Mouse (Mus musculus) erythroblast, embryonic 14.5 days (primary cell): ENCODE data around the gene Nedd8.

ENCODE experiments used
- GATA1 ChIP-seq: IDR thresholded peaks from 2 replicates; pipeline ENCODE4 v1.6.1; 2012; ENCODE audit warnings: low read length, inconsistent platforms, mixed read lengths
- TAL1 ChIP-seq: IDR thresholded peaks from 3 replicates; pipeline ENCODE4 v1.6.1; 2012; ENCODE audit warnings: low read length, inconsistent platforms, mixed read lengths

DNA sequence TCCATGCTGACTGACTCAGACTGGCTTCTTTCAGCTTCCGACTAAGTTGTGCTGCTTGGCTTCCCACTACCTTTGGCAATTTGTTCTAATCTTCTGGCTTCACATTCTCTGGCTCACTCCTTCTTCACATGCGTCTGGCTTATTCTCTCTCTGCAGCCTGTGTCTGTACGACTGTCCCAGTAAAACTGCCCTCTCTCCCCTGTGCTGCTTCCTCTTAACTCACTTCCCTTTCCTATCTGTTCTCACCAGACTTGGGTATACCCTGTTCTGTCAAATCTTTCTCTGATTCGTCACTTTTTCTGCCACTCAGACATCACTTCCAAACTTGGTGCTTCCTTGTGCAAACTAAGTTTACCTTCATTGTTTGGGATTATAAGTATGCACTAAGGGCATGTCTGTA, 25.3 kb upstream of the Nedd8 start:
- TF ChIP-seq GATA1 (no peak), TAL1 (no peak)
